In genomic region chr6:77980137-77981052, GRCm38 (mm10) we compare ENCODE assay signal across 8 mouse cellular contexts. TPM values are rescaled to one million over a fixed set of nuclear protein-coding genes. Genes with fewer than 3 reads are reported as not detected.
DNase-seq lines count a peak whose midpoint lies in the region; ATAC-seq lines count a peak whose summit lies in the region.

No protein-coding gene starts in this region.

- H3K4me2 ChIP-seq in limb, embryonic 12.5 days, result peak overlapping the region; percentile 91

- peak; percentile 1; the same call in 1 of the 2 replicates for ATAC-seq in limb, embryonic 12.5 days (ENCODE audit: insufficient number of reproducible peaks, insufficient read depth, low FRiP score, low TSS enrichment, low read depth)

- no peaks in the 10 kb centered on the region for H3K36me3 ChIP-seq in limb, embryonic 12.5 days

- H3K4me1 ChIP-seq in limb, embryonic 12.5 days (replicated peaks), result peaks cover 6% of the 10 kb centered on the region; the same call in 1 of the 2 replicates

- no peak overlapping the region for H3K27ac ChIP-seq in limb, embryonic 12.5 days

- DNase-seq in adrenal gland, postnatal 10 days, result peak; percentile 21
- DNase-seq in adrenal gland, adult 2 months, result no peak
- peak; percentile 6 for DNase-seq in right cerebral cortex, postnatal 4 days
- DNase-seq in right cerebral cortex, postnatal 10 days (ENCODE audit: low spot score in 2 of 2), result no peak
- DNase-seq in cerebellum, adult 9-10 months, result no peak
- DNase-seq in spleen, postnatal 36 days (ENCODE audit: low spot score in 2 of 2), result no peak
- no peak for DNase-seq in urinary bladder, postnatal 25 days (ENCODE audit: low spot score)

- peaks cover 10% of the 10 kb centered on the region; the same call in 1 of the 2 replicates for H3K27me3 ChIP-seq in limb, embryonic 12.5 days

- H3K4me3 ChIP-seq in limb, embryonic 12.5 days (replicated peaks), result no peak overlapping the region; the same call in 1 of the 2 replicates

- no peak overlapping the region for H3K9ac ChIP-seq in limb, embryonic 12.5 days (replicated peaks)

- no peaks in the 10 kb centered on the region for H3K9me3 ChIP-seq in limb, embryonic 12.5 days

- 13% methylated on average over 15 of the region's 15 CpGs for WGBS in limb, embryonic 12.5 days

RNA-seq across cellular contexts. Expression of gene Ctnna2, which starts 0.9 kb away (rescaled TPM):
- total RNA-seq in adrenal gland, postnatal 10 days (2021), result 1 to 10 TPM; 3.0 to 6.3 TPM
- 1 to 10 TPM; 2.1 to 2.7 TPM for total RNA-seq in adrenal gland, adult 2 months (2021)
- polyA plus RNA-seq in adrenal gland, adult 2 months (2012; rRNA removed), result 0.11 and 0.33 TPM in 2 replicates
- 2.0 and 2.6 TPM in 2 replicates for polyA plus RNA-seq in limb, embryonic 12.5 days (2016; fragmentation: Nextera tagmentation; extraction: Ambion mirVana)

Comparison
In these comparisons a context has a peak if more than half of its experiments do, and no peak if none do; other contexts are left out.
1. DNase-seq: peak in adrenal gland, postnatal 10 days (single experiment) and right cerebral cortex, postnatal 4 days (single experiment); none in adrenal gland, adult 2 months (single experiment), right cerebral cortex, postnatal 10 days (0 of 2), cerebellum, adult 9-10 months (single experiment), spleen, postnatal 36 days (0 of 2) and urinary bladder, postnatal 25 days (single experiment).